Mouse (Mus musculus): ENCODE measurements at regions not wholly inside any gene's neighbourhood (a gene's known extent, or its start where the extent isn't known, plus 50 kb on each side); places are given as distances from the start of the nearest gene placed in this dataset.
A peak's percentile ranks its signal among the peaks of the same experiment; 100 is the strongest.

- H3K4me1 ChIP-seq (ENCODE audit: control insufficient read depth, insufficient read depth, low read length), result peaks cover 7% of the 10 kb centered on the region; the same call in 1 of the 2 replicates
- H3K27me3 ChIP-seq (ENCODE audit: control insufficient read depth, insufficient read depth, low read depth, low read length), result no peaks in the 10 kb centered on the region
- H3K4me3 ChIP-seq (ENCODE audit: low read depth, low read length), result no peak overlapping the region
- H3K27ac ChIP-seq (ENCODE audit: low read length), result no peak overlapping the region
- no peak overlapping the region for H3K9ac ChIP-seq (ENCODE audit: low read depth, low read length)
- no peaks in the 10 kb centered on the region for H3K36me3 ChIP-seq (ENCODE audit: control insufficient read depth, insufficient read depth, low read length)
- WGBS, result 93% methylated on average over 3 of the region's 3 CpGs
- no peak overlapping the region for H3K4me2 ChIP-seq (ENCODE audit: low read length)
- no peak for ATAC-seq
- no peaks in the 10 kb centered on the region for H3K9me3 ChIP-seq (replicated peaks; ENCODE audit: control insufficient read depth, low read length, poor library complexity, severe bottlenecking)
Measured at GRCm38 (mm10) chr10:41003197-41003596, 68.9 kb downstream of the Gpr6 start.

GRCm38 (mm10) chr10:41000965-41001364 is 71.1 kb downstream of the Gpr6 start:
- ATAC-seq, result no peak
- WGBS, result 89% methylated on average over 4 of the region's 4 CpGs
- Histone ChIP-seq H3K9me3 (replicated peaks; ENCODE audit: control insufficient read depth, low read length, poor library complexity, severe bottlenecking) (no peaks in the 10 kb centered on the region), H3K27ac (ENCODE audit: low read length) (no peak overlapping the region), H3K36me3 (ENCODE audit: control insufficient read depth, insufficient read depth, low read length) (no peaks in the 10 kb centered on the region), H3K4me1 (ENCODE audit: control insufficient read depth, insufficient read depth, low read length) (peaks cover 11% of the 10 kb centered on the region), H3K4me3 (ENCODE audit: low read depth, low read length) (no peak overlapping the region), H3K4me2 (ENCODE audit: low read length) (no peak overlapping the region), H3K27me3 (ENCODE audit: control insufficient read depth, insufficient read depth, low read depth, low read length) (no peaks in the 10 kb centered on the region), H3K9ac (ENCODE audit: low read depth, low read length) (no peak overlapping the region)

- H3K27ac ChIP-seq (ENCODE audit: low read length), result peak overlapping the region; percentile 33; the same call in 1 of the 2 replicates
- H3K4me3 ChIP-seq (ENCODE audit: low read depth, low read length), result no peak overlapping the region
- no peaks in the 10 kb centered on the region for H3K9me3 ChIP-seq (replicated peaks; ENCODE audit: control insufficient read depth, low read length, poor library complexity, severe bottlenecking)
- no peaks in the 10 kb centered on the region for H3K27me3 ChIP-seq (ENCODE audit: control insufficient read depth, insufficient read depth, low read depth, low read length)
- no peaks in the 10 kb centered on the region for H3K36me3 ChIP-seq (ENCODE audit: control insufficient read depth, insufficient read depth, low read length)
- no peak overlapping the region for H3K9ac ChIP-seq (ENCODE audit: low read depth, low read length)
- no peak for ATAC-seq
- WGBS, result 88% methylated on average over 12 of the region's 12 CpGs
- H3K4me1 ChIP-seq (ENCODE audit: control insufficient read depth, insufficient read depth, low read length), result peaks cover 11% of the 10 kb centered on the region
- H3K4me2 ChIP-seq (ENCODE audit: low read length), result no peak overlapping the region
Measured at GRCm38 (mm10) chr10:40999486-40999885, 72.6 kb downstream of the Gpr6 start.

DNA sequence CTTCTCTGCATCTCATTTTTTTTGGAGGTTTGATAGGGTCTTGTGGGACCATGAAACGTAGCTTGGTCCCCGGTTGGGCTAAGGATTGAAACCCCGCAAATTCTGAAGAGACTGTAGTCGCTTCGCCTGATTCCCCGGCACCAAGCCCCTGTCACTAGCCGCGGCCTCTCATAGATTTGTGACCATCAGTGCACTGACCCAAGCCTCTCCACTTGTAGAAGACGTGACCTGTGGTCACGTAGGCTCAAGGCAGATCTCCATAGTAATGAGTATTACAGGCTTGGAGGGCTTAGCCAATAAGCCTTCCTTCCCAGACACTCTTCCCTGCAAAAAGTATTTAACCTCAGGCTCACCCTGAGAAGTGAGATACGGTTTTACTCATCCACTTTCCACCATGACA is 73.3 kb downstream of the Gpr6 start:
- 49% methylated on average over 11 of the region's 11 CpGs for WGBS
- Histone ChIP-seq H3K4me3 (ENCODE audit: low read depth, low read length) (no peak overlapping the region), H3K36me3 (ENCODE audit: control insufficient read depth, insufficient read depth, low read length) (no peaks in the 10 kb centered on the region), H3K27ac (ENCODE audit: low read length) (peak overlapping the region; percentile 80), H3K9ac (ENCODE audit: low read depth, low read length) (no peak overlapping the region), H3K4me2 (ENCODE audit: low read length) (peak overlapping the region; percentile 31), H3K9me3 (replicated peaks; ENCODE audit: control insufficient read depth, low read length, poor library complexity, severe bottlenecking) (no peaks in the 10 kb centered on the region), H3K27me3 (ENCODE audit: control insufficient read depth, insufficient read depth, low read depth, low read length) (no peaks in the 10 kb centered on the region), H3K4me1 (ENCODE audit: control insufficient read depth, insufficient read depth, low read length) (peaks cover 11% of the 10 kb centered on the region)
- ATAC-seq, result peak; percentile 46

DNA sequence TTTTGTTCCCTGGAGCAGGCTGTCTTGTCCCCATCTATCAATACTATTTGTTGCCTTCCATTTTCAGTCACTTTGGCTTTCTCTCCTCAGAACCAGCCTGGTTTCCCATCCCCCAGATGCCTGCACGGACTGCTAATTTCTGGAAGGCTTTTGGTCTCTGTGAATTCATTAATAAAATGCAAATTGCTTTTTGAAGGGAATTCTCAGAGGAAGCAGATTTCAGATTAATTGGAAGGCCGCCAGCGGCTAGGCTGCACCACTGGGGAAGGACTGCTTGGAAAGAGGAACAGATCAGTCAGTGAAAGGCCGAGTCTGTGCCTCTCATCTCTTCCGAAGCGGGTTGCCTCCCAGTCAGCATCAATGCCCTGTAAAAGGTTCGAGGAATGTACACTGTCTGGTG is 73.8 kb downstream of the Gpr6 start:
- H3K4me3 ChIP-seq (ENCODE audit: low read depth, low read length), result no peak overlapping the region
- 16% methylated on average over 7 of the region's 7 CpGs for WGBS
- peak overlapping the region; percentile 31 for H3K4me2 ChIP-seq (ENCODE audit: low read length)
- H3K36me3 ChIP-seq (ENCODE audit: control insufficient read depth, insufficient read depth, low read length), result no peaks in the 10 kb centered on the region
- H3K27ac ChIP-seq (ENCODE audit: low read length), result peak overlapping the region; percentile 80
- no peaks in the 10 kb centered on the region for H3K27me3 ChIP-seq (ENCODE audit: control insufficient read depth, insufficient read depth, low read depth, low read length)
- ATAC-seq, result peak; percentile 91
- 0 out of 2 replicates have a peak overlapping the region, but pooled peaks have one; percentile 4 for H3K9ac ChIP-seq (ENCODE audit: low read depth, low read length)
- peaks cover 11% of the 10 kb centered on the region for H3K4me1 ChIP-seq (ENCODE audit: control insufficient read depth, insufficient read depth, low read length)
- no peaks in the 10 kb centered on the region for H3K9me3 ChIP-seq (replicated peaks; ENCODE audit: control insufficient read depth, low read length, poor library complexity, severe bottlenecking)

- no peaks in the 10 kb centered on the region for H3K9me3 ChIP-seq (replicated peaks; ENCODE audit: control insufficient read depth, low read length, poor library complexity, severe bottlenecking)
- no peak overlapping the region for H3K4me3 ChIP-seq (ENCODE audit: low read depth, low read length)
- no peak for ATAC-seq
- H3K27me3 ChIP-seq (ENCODE audit: control insufficient read depth, insufficient read depth, low read depth, low read length), result no peaks in the 10 kb centered on the region
- no peak overlapping the region for H3K4me2 ChIP-seq (ENCODE audit: low read length)
- 58% methylated on average over 5 of the region's 5 CpGs for WGBS
- no peak overlapping the region for H3K9ac ChIP-seq (ENCODE audit: low read depth, low read length)
- H3K27ac ChIP-seq (ENCODE audit: low read length), result peak overlapping the region; percentile 80; the same call in 1 of the 2 replicates
- H3K36me3 ChIP-seq (ENCODE audit: control insufficient read depth, insufficient read depth, low read length), result no peaks in the 10 kb centered on the region
- H3K4me1 ChIP-seq (ENCODE audit: control insufficient read depth, insufficient read depth, low read length), result peaks cover 11% of the 10 kb centered on the region
Measured at GRCm38 (mm10) chr10:40997606-40998005, 74.5 kb downstream of the Gpr6 start.
